Mouse (Mus musculus): Measurements from ENCODE around the gene Uba52. TPM values are rescaled to one million over a fixed set of nuclear protein-coding genes. Genes with fewer than 3 reads are reported as not detected.

Gene Uba52
- total RNA-seq, 2 experiments from 2014 or later = 1,604 to 1,674 TPM

DNA sequence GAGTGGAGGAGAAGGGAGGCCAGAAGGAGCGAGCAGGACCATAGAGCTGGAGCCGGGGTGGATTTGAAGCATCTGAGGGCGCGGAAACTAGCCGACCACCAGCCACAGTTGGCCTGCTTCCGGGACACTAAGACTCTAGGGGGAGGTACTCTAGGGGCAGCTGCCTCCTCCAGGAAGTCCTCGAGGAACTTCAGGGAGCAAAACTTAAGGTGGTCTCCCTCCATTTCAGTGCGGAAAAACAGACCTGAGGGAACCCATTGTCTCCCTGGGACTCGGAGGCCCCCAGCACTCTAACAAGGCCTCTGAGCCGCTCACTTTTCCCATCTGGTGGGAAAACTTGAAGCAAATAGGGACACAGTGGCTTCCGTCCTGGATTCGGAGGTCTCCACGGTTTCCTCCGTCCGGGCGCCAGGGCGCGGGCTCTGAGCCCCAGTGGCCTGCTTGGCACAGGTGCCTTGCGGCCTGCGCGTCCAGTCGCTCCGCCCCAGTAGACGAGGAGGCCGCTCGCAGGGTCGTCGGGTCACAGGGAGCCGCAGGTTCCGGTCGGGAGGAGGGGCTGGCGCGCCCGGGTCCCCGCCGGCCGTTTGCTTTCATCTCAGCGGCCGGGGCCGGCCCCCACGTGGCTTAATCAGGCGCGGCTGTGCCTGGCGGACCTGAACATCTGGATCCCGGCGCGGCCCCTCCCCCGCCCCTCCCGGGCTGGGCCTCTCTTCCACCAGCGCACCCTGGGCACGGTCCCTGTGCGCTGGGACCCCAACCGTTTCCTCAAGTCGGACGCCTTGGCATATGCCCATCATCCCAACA is 22.4 kb downstream of the Uba52 start:
- no peak for DNase-seq (ENCODE audit: low spot score in 2 of 2)

DNA sequence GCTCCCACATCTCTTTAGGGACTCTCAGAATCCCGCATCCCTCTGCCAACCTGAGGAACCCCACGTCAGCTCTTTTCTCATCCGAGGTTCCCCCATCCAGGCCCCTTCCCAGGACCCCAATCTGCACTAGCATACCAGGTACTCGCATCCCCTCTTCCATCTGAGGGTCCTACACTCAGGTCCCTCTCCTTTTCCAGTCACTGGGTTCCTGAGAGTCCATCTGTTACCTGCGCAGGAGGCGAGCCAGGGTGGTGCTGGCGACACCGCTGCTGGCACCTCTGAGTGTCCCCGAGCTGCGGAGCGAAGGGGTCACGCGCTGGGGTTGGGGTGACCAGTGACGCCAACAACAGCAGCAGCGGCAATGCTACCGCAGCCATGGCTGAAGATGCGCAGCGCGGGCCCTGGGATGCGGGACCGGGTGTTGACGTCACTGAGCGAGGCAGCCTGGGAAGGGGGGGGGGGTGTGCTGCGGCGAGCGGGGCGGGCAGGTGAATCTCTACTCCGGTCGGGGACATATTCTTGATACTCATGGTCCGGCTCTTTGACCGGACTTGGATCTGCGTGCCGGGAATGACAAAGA is 23.6 kb downstream of the Uba52 start, which contains the start of gene Tmem59l:
Tmem59l (minus strand) TSS at position 418 of the 580 bp plus-strand sequence.
- DNase-seq (ENCODE audit: low spot score in 2 of 2) = no peak

DNA sequence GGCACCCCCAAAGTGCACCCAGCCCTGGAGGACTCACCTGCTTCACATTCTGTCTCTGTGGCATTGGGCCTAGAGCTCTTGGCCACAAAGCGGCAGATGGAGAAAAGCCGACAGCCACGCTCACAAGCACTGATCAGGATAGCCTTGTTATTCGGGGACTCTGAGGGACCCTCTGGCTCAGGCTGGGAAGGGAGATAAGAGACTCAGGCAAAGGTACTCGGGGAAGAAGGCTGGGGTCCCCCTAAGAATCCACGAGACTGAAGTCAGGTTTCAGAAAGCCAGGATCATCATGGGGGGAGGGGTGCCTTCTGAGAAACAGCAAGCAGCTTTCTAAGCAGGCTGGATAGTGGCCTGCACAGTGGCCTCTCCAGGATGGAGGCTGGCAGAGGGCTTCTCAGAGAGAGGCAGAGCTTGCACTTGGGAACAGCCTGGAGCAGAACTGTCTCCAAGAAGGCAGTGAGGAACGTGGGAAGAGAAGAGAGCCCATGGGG is 24.4 kb downstream of the Uba52 start:
- no peak for DNase-seq (ENCODE audit: low spot score in 2 of 2)

DNA sequence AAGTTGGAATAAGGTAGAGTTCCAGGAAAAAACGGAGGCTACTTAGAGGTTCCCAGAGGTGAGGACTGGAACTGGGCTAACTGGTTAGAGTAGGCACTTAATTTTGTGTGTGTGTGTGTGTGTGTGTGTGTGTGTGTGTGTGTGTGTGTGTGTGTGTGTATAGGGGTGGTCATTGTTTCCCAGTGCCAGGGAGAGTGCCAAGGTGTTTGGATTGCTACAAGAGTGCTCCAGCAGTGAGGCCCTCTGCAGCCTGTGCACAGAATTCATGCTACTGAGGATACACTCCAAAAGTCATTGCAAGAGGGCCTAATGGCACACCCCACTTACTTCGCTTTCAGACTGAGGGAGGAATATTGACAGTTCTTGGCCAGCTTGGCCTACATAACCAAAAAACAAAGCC is 27.7 kb downstream of the Uba52 start:
- no peak for DNase-seq (ENCODE audit: low spot score in 2 of 2)

DNA sequence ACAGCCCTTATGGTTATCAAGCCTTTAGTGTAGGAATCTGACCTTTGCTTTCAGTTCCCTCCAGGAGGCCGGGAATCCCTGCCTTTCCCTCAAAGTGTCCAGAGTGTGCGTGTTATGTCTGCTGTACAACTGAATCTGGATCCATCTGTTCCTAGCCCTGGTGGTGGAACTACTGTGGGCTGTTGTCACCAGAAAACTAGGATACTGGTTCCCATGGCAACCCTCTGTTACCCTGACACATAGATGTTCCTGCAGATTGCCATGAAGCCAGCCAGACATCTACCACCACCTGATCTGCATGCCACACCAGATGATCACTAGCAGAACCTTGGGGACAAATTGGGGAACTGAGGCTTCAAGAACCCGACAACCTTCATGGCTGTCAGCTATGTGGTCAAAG is 28.7 kb downstream of the Uba52 start:
- DNase-seq (ENCODE audit: low spot score in 2 of 2) = no peak

DNA sequence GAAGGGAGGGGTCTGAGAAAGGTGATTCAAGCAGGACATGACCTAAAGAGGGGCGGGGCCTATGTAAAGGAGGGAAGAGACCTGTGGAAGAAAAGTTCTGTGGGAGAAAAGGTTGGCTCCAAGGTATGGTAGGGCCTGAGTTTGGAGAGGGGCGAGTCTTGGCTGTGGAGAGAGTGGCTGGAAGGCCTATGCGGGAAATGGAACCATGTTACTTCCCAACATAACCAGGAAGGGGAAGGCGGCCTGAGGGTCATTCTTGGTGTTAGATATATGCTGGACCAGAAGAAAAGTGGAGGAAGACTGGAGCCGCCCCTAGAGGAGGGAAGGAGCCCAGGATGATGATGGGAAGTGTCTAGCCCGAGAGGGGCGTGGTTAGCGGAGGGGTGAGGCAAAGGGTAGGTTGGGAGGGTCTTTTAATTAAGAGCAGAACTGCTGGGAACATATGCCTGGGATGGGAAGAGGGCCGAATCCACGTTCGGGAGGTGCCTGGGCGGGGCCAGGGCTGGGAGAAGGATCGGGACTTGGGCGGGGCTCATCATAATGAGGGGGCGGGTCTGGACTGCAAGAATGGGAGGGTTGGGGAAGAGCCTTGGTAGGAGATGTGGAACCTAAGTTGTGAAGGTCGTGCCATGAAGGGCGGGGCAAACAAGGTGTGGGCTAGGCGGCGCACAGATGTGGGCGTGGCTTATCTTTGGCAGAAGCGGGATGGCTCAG is 33.2 kb downstream of the Uba52 start:
- no peak for DNase-seq (ENCODE audit: low spot score in 2 of 2)

DNA sequence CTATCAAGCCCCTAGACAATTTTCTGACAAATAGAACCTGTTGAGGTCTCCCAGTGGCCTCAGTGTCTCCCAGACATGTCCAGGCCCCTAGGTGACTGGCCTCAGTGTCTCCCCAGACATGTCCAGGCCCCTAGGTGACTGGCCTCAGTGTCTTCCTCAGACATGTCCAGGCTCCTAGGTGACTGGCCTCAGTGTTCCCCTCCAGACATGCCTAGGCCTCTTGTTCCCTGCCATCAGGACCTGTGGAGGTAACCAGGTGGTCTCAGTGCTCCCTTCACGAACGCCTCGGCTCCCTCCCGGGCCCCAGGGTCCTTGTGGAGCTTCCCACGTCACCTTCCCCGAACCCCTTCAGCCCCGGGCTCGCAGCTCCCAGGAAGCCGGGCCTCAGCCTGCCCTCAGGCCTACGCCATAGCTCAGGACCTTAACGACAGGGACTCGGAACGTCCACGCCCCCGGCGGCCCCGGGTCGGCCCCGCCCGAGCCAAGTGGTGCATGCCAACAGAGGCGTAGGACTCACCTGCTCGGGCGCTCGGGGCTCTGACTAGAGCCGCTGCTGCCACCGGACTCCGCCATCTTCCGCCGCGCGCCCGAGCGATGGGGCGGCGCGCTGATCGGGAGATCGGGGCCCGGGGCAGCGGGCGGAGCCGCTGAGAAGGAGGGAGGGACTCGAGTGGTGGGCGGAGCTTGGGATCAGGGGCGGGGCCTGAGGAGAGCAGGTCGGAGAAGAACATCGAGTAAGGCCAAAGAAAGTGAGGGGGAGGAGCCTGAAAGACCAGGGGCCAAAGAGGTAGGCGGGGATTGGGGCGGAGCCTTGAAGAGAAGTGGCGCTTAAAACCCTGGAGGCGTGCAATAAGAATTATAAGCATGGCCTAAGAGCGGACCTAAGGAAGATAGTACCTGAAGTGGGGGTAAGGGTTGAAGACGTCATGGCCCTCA is 34.0 kb downstream of the Uba52 start, which contains the start of gene Klhl26:
Klhl26 (minus strand) TSS at position 636 of the 936 bp plus-strand sequence.
- DNase-seq (ENCODE audit: low spot score in 2 of 2) = peak; percentile 82 to 93

DNA sequence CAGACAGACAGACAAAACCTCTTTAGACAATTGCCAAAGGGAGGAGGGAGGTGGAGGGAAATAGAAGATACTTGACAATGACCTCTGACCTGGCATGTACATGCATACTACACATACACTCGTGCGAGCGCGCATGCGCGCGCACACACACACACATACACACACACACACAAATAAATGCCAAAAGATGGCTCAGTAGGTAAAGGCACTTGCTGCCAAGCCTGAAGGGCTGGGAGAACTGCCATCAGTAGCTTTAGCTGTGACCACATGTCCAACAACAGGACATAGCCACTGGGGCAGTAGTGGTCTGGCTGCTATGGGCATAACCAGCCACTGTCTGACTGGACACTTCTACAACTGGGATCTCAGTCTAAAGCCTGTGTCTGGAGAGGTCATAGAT is 38.7 kb downstream of the Uba52 start:
- DNase-seq (ENCODE audit: low spot score in 2 of 2) = no peak

DNA sequence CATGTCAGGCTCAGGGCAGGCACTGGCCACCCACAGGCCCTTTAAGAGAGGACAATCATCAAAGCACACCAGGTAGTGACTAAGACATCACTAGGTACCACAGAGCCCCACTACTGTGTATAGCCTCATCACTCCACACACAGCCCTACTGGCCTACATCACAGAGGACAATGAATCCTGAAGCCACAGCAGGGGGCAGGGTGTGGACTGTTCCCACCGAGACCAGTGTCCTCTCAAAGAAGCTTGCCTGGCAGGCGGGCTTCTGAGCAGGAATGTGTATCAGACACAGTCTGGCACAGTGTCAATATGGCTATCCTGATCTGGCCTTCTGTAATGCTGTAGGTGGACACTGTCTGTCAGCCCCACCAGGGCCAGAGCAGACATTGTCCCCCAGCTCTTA is 40.7 kb downstream of the Uba52 start:
- DNase-seq (ENCODE audit: low spot score in 2 of 2) = no peak

DNA sequence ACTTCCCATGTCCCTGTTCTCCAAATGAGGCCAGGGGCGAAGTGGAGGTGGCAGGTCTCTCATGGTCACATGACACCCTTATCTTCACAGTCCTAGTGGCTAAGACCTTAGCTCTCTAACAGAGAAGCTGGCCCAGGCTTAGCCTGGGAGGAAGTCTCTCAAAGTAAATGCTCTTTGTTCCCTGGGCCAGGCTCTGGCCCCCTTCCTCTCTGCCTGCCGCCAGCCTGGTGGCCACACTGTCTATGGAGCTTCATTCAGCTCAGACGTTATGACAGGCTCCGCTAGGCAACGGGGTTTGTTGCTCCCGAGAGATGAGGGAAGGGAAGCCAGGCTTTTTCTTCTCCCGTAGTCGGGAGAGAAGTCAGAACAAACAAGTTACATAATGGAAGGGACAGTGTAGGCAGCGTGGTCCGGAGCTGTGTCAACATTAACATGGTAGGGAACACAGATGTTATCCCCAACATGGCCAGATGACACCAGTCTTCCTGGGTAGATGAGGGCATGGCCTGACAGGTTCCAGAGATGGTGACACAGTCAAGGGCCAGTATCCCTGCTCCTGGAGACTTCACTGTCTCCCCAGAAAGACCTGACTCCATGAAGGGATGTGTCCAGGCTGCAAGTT is 41.2 kb downstream of the Uba52 start:
- no peak for DNase-seq (ENCODE audit: low spot score in 2 of 2)

DNA sequence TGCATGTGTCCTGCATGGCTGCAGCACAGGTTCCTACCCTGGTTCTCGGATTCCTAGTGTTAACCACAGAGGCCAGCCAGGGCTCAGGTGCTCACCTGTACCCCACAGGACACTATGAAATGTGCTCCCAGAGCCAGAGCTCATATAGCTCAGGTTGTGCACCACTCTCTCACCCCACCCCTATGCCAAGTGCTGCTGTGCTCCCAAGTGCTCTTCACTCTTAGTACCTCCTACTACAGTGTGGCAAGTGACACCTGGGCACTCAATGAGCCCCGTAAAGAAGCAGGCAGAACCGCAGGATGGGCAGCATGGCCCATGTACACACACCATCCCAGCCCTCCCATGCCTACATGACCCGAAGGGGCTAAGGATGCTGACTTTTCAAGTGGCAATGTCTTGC is 41.9 kb downstream of the Uba52 start:
- no peak for DNase-seq (ENCODE audit: low spot score in 2 of 2)

DNA sequence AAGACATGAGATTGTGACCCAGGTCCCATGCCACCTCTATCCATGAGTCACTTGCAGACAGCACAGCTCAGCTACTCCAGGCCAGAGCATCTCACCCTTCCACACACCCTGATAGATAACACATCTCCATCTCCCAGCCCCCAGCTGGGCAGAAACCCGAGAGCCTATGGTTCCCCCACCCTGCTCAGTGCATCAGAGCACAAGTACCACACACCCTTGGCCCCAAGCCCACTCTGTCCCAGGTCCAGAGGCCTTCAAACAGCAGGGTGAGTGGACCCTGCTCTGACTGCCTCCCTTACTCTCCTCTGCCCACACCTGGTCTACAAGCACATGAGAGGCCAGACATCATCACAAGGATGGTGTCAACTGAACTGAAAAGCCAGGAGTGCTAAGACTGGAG is 42.7 kb downstream of the Uba52 start:
- no peak for DNase-seq (ENCODE audit: low spot score in 2 of 2)

DNA sequence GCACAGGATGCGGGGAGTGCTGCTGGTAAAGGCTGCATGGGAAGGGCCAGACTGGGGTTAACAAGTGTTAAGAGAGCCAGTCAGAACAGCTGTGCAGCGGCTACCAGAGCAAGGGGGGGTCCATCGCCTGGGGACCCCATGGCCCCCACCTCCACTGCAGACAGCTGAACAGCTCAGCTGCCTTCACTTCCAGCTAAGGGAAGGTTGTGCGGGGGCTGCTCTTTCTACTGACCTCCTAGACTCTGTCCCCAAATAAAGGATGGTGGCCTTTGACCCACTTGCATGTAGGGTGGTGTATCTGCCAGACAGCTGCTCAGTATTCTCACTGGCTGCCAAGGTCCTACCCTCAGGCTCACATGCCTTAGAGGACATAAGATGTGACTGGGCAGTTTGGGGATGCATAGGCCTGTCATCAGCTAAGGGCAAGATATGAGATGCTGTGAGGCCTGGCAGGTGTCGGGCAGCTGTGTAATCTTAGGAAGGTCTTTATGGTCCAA is 43.3 kb downstream of the Uba52 start:
- DNase-seq (ENCODE audit: low spot score in 2 of 2) = peak in 1 of 2 experiments; percentile 59

DNA sequence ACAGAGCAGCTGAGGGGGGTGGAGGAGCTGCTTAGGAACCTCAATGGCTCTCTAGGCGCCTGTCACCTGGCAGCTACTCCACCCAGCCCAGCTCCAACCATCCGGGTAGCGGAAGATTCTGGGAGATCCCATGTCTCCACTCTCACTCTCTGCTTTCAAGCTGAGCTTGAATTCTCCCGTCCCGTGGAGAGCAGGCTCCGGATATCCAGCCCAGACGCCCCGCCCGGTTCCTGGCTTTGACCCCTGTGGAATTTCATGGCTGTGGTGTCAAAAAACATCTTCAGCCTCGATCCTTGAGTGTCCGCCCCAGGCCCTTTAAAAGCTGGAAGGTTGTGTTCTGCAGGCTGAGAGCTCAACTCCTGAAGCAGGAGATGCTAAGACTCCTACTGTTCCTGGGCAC is 43.8 kb downstream of the Uba52 start:
- DNase-seq (ENCODE audit: low spot score in 2 of 2) = peak; percentile 58 to 74

DNA sequence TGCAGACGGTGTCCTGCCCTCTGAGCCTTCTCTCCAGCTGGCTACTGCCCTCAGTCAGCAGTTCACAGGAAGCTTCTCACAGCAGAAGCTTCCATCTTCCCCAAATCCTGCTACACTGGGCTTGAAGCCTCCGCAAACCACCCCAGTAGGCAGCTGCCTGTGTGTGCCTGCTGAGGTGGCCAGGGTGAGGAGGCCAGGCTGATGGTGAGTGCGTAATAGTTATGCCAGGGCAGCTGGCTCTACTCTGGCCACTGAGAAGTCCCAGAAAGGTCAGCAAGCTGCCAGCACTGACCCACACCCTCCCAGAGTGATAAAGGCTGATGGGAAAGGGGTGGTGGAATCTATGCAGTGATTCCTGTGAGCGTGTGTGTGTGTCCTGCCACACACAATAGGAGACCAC is 44.3 kb downstream of the Uba52 start:
- DNase-seq (ENCODE audit: low spot score in 2 of 2) = no peak

DNA sequence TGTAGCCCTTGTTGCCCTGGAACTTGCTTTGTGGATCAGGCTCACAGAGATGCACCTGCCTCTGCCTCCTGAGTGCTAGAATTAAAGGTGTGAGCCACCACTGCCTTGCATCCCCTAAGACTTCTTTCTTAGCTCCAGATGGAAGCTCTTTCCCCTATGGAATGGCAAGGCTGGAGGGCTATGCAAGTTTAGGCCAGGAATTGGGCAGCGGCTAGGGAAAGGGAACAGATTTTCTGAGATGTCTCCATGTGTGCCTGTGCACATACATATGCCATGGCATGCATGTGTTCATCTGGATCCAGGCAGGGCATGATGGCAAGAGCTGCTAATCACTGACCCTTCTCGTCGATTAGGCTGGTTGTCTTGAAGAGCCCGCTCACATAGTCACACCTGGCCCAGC is 44.9 kb downstream of the Uba52 start:
- no peak for DNase-seq (ENCODE audit: low spot score in 2 of 2)

DNA sequence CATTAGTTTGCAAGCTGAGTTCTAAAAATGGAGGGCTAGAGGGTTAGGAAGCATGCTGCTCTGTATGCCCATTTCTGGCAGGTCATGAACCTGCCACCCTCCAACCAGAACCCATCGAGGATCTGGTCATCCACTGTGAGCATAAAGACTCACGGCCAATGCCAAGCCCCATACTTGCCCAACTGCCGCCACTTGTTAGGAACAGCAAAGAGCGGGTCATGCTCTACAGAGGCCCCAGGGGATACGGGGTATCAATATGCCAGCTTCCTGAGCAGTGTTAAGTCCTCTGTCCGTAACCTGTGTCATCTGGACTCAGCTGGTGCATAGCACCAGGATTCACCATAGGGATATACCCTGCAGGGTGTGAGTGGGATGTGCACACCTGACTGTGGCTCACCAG is 46.4 kb downstream of the Uba52 start:
- DNase-seq (ENCODE audit: low spot score in 2 of 2) = no peak

DNA sequence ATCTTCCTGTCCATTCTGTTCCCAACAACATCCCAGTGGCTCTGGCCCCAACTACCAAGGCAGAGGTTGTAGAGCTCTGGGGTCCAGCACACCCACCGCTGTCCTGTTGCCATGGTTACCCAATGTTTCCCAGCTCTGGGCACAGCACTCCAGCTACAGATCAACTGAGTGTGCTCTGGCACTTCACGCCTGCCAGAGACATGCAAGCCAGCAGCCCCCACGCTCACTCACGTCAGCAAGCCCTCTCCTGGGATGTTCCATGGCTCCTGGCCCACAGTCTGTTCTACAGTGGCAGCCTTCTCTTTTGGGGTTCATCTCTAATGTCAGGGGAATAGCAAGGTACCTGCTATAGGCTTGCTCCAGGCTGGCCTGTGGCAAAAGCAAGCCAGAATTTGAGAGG is 47.3 kb downstream of the Uba52 start:
- DNase-seq (ENCODE audit: low spot score in 2 of 2) = no peak

DNA sequence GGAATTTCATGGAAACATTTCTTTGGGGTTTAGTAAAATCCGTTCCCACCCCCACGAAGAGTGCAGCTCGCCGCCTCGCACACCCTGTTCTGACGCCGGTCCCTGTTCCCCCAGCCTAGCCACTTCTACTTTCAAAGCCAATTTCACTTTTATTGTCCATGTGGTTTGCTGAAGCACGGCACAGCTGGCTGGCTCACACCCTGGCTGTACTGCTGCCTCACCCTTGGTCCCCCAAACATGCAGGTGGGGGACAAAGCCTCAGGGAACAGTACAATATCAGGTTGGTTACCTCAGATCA is 48.1 kb downstream of the Uba52 start:
- no peak for DNase-seq (ENCODE audit: low spot score in 2 of 2)

DNA sequence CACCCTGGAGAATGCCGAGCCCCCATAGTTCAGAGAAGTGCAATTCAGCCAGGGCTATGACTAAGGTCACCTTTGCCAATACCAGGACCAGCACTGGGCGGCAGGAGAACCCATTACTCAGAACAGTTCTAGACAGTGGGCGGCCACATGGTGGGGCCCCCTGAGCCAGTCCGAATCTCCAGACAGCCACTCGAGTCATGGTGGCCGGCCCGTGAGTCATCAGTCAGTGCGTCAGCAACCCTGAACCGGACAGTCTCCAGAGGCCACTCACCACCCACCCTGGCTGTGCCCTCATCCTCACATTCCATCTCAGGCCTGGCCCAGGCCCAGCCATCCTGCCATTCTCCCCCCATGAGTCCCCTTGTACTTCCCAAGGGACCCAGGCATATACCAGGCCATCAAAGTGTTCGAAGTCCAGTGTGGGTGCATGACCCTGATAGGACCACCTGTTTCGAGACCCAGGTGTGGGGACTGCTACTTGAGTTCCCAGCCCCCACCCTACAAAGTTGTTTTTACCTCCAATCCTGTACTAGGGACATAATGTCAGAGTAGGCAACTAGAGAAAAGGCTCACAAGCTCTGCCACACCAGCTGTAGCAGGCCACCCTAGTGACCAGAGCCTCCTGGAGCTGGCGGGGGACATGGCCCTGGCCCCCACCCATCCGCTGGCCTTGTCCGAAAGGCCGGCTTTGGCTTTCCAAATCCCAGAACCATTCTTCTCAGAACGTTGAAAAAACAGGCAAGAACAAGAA is 48.7 kb downstream of the Uba52 start:
- DNase-seq (ENCODE audit: low spot score in 2 of 2) = no peak

Data from gastrocnemius, postnatal 4 days (tissue).